Mouse (Mus musculus) olfactory bulb, adult 2 months (tissue): Measurements from ENCODE around the gene Olfr149.

ENCODE experiments used
- CTCF ChIP-seq: fragments of 200-500 bp; IDR thresholded peaks from 2 replicates; pipeline ENCODE4 v1.5.1; 2012; ENCODE audit warnings: low read depth, mild to moderate bottlenecking, low read length, moderate library complexity; ENCODE audit not compliant: insufficient read depth
- POLR2A ChIP-seq: fragments of 200-500 bp; IDR thresholded peaks from 2 replicates; pipeline ENCODE4 v1.6.1; 2012; ENCODE audit warnings: mild to moderate bottlenecking, low read depth, low read length, moderate library complexity; ENCODE audit not compliant: insufficient read depth

GRCm38 (mm10) chr9:39678557-39678956 is 28.4 kb downstream of the Olfr149 start:
- TF ChIP-seq CTCF (no peak), POLR2A (no peak)
